Mouse (Mus musculus): ENCODE data around the gene Sfxn2.

DNA sequence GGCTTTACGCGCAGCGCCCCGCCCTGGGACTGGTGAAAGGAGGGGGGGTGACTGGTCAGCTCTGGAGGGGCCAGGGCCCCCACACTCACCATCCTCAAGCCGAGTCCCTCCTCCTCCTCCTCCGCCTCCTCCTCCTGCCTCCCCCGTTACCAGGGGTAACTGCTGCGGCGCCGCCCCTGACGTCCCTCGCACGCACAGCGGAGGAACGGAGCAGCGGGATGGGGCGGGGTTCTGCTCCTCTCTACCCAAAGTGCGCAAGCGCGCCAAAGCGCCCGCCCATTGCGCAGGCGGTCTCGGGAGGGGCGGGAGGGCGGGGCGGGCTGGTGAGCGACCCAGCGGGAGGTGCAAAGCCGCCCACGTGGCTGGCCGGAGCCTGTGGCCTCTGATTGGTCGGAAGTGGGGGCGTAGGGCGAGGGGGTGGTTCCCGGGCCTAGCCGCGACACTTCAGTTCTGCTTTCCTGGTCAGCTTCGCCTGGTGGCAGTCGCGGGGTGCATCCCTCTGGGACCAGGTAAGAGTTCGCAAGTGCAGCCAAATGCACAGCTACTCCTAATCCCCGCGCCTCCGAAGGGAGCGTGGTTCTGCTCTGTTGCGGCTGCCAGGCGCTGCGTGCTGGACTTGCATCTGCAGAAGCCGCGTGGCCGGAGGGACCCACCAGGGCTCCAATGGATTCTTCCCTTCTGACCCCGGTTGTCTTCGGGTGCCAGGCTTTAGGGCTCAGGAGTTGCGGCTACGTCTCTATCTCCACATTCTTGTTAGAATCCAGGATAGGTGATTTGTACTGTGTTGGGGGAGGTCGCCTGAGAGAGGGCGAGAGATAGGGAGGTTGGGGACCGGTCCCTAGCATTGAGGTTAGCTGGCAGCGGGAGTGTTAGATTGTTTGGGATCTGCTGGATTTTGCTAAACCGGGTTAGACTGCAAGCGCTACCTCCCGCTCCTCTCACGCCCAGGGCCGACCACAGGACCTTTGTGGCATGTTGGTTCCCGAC lies at the start of gene Sfxn2, which contains the start of gene Arl3:
- TF ChIP-seq GATA1 (IDR thresholded peaks at IDR 0.05; ENCODE audit: low read depth, low read length) (no peak), CTCF (IDR thresholded peaks at IDR 0.05 in 2 of 3, conservative IDR thresholded peaks at IDR 0.05 in 1 of 3; ENCODE audit: control insufficient read depth in 1 of 3, insufficient read depth in 1 of 3, low read depth in 2 of 3, low read length in 3 of 3, poor library complexity in 1 of 3, severe bottlenecking in 1 of 3) (peak in 2 of 3 experiments; percentile 22 to 23; a peak in 3 of 6 replicates), POLR2A (IDR thresholded peaks at IDR 0.05; ENCODE audit: control insufficient read depth in 1 of 2, insufficient read depth in 1 of 2, low read depth in 1 of 2, low read length in 2 of 2, poor library complexity in 1 of 2) (peak; percentile 94 to 99), SMC3 (IDR thresholded peaks at IDR 0.05; ENCODE audit: low read depth, low read length) (no peak), MAX (IDR thresholded peaks at IDR 0.05; ENCODE audit: low read length) (peak; percentile 85), TAL1 (IDR thresholded peaks at IDR 0.05; ENCODE audit: low read length) (no peak), USF2 (IDR thresholded peaks at IDR 0.05; ENCODE audit: borderline replicate concordance in 1 of 2, insufficient read depth in 1 of 2, low read depth in 1 of 2, low read length in 2 of 2) (no peak), ZNF384 (IDR thresholded peaks at IDR 0.05; ENCODE audit: low read depth, low read length) (no peak)

Data from MEL (cell line).